Mouse (Mus musculus): Measurements from ENCODE around the gene BC017158. TPM values are rescaled to one million over a fixed set of nuclear protein-coding genes. Genes with fewer than 3 reads are reported as not detected.
"Not testable (repeated sequence)": the region's sequence is repeated elsewhere in the genome, so short reads cannot be mapped to it uniquely, and the experiment has no call there.

BC017158 gene
- polyA plus RNA-seq (2016; fragmentation: Nextera tagmentation; extraction: Ambion mirVana) = 20.0 and 22.5 TPM in 2 replicates

DNA sequence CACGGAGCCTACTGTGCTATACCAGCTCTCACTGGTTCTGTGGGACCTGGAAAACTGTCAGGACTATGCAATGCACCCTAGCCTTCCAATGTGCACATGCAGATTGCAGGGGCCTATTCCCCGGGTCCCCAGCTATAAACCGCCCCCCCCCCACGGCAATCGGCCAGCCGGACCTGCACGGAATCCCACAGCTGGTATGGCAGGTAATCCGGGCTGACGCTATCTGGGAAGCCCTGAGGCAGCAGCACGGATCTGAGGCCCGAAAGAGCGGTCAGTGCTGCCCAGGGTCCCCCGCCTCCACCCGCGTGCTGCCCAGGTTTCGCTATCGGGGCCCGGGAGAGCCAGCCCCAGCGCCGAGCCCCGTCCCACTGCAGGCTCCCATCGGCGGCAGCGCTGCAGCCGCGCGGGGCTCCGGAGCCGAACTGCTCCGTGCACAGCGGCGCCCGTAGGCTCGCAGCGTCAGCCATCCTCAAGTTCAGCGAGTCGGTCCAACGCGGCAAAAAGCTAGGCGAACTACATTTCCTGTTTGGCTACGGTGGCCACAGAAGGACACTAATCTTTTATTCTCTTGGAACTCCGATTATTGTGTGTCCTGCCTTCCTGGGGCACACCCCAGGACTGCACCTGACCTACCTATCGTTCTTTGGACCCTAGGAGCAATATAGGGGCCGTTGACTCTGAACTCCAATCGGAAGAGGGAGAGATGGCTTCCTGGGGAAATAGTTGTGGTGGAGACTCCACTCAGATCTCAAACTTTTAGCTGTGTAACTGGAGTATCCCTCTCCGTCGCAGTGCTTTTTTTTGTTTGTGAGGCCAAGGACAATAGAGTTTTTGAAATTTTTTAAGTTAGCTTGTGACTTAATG is at the start of gene BC017158:
TSS of gene BC017158 (minus strand) at position 554 of the 864 bp plus-strand sequence.
- peak within 1 kb of the TSS; percentile 96 for H3K4me2 ChIP-seq
- ATAC-seq (ENCODE audit: insufficient number of reproducible peaks, low FRiP score) = peak; percentile 79
- H3K4me1 ChIP-seq (replicated peaks) = peaks cover 21% of the 10 kb centered on the region
- H3K4me3 ChIP-seq = peak within 1 kb of the TSS; percentile 84
- H3K9me3 ChIP-seq (replicated peaks) = no peaks in the 10 kb centered on the region
- H3K27me3 ChIP-seq (replicated peaks) = no peaks in the 10 kb centered on the region; the same call in 1 of the 2 replicates
- H3K27ac ChIP-seq (ENCODE audit: poor library complexity, severe bottlenecking) = peak within 1 kb of the TSS; percentile 55
- 2% methylated on average over 47 of the region's 47 CpGs for WGBS
- peak within 1 kb of the TSS; percentile 93 for H3K9ac ChIP-seq
- peaks cover 12% of the 10 kb centered on the region; the same call in 1 of the 2 replicates for H3K36me3 ChIP-seq

GRCm38 (mm10) chr7:128346991-128347390 is 49.0 kb upstream of the BC017158 start:
- no peak for ATAC-seq (ENCODE audit: insufficient number of reproducible peaks, low FRiP score)
- H3K27me3 ChIP-seq (replicated peaks) = no peaks in the 10 kb centered on the region
- no peak overlapping the region for H3K27ac ChIP-seq (ENCODE audit: poor library complexity, severe bottlenecking)
- no peak overlapping the region for H3K4me3 ChIP-seq
- H3K4me1 ChIP-seq (replicated peaks) = peaks cover 6% of the 10 kb centered on the region; the same call in 1 of the 2 replicates
- no peak overlapping the region for H3K9ac ChIP-seq
- H3K4me2 ChIP-seq = no peak overlapping the region
- WGBS = 62% methylated on average over 8 of the region's 8 CpGs
- no peaks in the 10 kb centered on the region for H3K9me3 ChIP-seq (replicated peaks)
- H3K36me3 ChIP-seq = no peaks in the 10 kb centered on the region

- Histone ChIP-seq H3K4me2 (no peak overlapping the region), H3K9ac (no peak overlapping the region), H3K27me3 (replicated peaks) (no peaks in the 10 kb centered on the region), H3K4me3 (no peak overlapping the region), H3K4me1 (replicated peaks) (peaks cover 6% of the 10 kb centered on the region; the same call in 1 of the 2 replicates), H3K27ac (ENCODE audit: poor library complexity, severe bottlenecking) (no peak overlapping the region), H3K9me3 (replicated peaks) (no peaks in the 10 kb centered on the region), H3K36me3 (no peaks in the 10 kb centered on the region)
- WGBS = 48% methylated on average over 2 of the region's 2 CpGs
- ATAC-seq (ENCODE audit: insufficient number of reproducible peaks, low FRiP score) = no peak
Observed at GRCm38 (mm10) chr7:128346522-128346921, 48.6 kb upstream of the BC017158 start.

DNA sequence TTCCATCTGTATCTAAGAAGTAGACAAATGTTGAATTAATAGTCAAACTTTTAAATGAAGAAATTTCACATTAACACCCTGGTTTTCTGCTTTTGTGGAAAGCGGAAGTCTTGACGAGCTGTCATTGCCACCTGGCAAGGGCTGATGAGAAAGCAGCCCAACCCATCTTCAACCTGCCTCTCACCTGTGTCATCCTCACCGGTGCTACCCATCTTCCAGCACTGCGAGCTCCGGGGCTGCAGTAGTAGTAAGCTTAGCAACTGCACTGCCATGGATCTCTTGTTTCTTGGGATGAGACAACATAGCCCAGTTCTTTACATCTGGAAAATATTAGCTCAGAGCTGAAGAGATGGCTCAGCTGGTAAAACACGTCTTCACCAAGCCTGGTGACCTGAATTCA is 47.7 kb upstream of the BC017158 start:
- Histone ChIP-seq H3K27ac (ENCODE audit: poor library complexity, severe bottlenecking) (no peak overlapping the region), H3K4me3 (no peak overlapping the region), H3K4me2 (no peak overlapping the region), H3K9ac (no peak overlapping the region), H3K4me1 (replicated peaks) (peaks cover 6% of the 10 kb centered on the region; the same call in 1 of the 2 replicates), H3K9me3 (replicated peaks) (no peaks in the 10 kb centered on the region), H3K36me3 (no peaks in the 10 kb centered on the region), H3K27me3 (replicated peaks) (no peaks in the 10 kb centered on the region)
- WGBS = 80% methylated on average over 6 of the region's 6 CpGs
- ATAC-seq (ENCODE audit: insufficient number of reproducible peaks, low FRiP score) = no peak

DNA sequence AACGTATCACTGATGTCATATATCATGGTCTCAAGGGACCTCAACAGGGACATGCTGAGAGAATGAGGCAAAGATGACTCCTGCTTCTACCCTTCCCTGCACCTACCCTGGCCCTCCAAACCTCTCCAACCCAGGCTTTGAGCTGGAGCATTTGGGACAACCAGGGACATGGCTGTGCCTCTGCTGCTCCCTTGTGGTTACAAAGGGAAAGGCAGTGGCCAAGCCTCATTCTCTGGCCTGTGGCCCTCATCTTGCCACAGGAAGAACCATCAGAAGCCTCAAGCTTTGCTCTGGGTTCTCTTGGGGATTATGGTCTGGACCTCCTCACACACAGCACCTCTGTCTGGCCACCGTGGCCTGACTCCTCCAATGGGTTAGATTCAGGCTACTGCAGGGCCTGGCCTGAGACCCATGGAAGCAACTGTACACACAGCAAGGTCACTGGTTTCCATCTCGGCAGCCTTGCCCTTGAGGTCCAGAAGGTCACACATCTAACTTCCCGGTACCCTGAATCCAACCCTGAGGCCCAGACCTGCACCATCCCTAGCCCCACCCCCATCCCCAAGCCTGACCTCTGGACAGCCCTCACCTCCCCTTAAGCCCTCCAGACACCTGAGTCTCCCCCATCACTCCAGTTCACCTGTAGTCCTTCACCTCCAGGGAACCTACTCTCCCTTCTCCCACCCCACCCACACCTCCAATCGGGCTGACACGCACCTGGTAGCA is 47.1 kb upstream of the BC017158 start:
- H3K27me3 ChIP-seq (replicated peaks) = no peaks in the 10 kb centered on the region
- H3K4me1 ChIP-seq (replicated peaks) = peaks cover 6% of the 10 kb centered on the region; the same call in 1 of the 2 replicates
- H3K9ac ChIP-seq = no peak overlapping the region
- H3K9me3 ChIP-seq (replicated peaks) = no peaks in the 10 kb centered on the region
- 53% methylated on average over 6 of the region's 6 CpGs for WGBS
- no peaks in the 10 kb centered on the region for H3K36me3 ChIP-seq
- no peak overlapping the region for H3K4me3 ChIP-seq
- no peak overlapping the region for H3K27ac ChIP-seq (ENCODE audit: poor library complexity, severe bottlenecking)
- H3K4me2 ChIP-seq = no peak overlapping the region
- ATAC-seq (ENCODE audit: insufficient number of reproducible peaks, low FRiP score) = peak; percentile 66

GRCm38 (mm10) chr7:128344488-128344887 is 46.5 kb upstream of the BC017158 start:
- H3K4me2 ChIP-seq = no peak overlapping the region
- no peak overlapping the region for H3K4me3 ChIP-seq
- no peaks in the 10 kb centered on the region for H3K36me3 ChIP-seq
- H3K27me3 ChIP-seq (replicated peaks) = no peaks in the 10 kb centered on the region
- no peak for ATAC-seq (ENCODE audit: insufficient number of reproducible peaks, low FRiP score)
- H3K4me1 ChIP-seq (replicated peaks) = peaks cover 6% of the 10 kb centered on the region; the same call in 1 of the 2 replicates
- H3K9ac ChIP-seq = no peak overlapping the region
- no peaks in the 10 kb centered on the region for H3K9me3 ChIP-seq (replicated peaks)
- WGBS = 76% methylated on average over 7 of the region's 7 CpGs
- H3K27ac ChIP-seq (ENCODE audit: poor library complexity, severe bottlenecking) = no peak overlapping the region

DNA sequence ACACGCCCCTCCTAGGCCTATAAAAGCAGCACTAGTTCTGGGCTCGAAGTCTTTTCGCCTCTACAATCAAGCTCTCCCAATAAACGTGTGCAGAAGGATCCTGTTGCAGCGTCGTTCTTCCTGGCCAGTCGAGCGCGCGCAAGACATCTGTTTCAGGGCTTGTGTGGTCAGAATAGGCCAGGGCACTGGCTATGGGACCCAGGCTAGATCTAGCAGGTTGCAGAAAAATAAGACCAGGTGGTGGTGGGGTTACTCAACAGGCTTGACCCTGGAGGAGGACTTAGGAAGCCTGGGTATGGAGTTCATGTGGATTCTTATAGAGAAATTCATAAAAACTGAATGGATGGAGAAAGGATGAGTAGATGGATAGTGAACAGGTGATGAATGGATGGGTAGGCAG is 44.7 kb upstream of the BC017158 start:
- ATAC-seq (ENCODE audit: insufficient number of reproducible peaks, low FRiP score); H3K4me1 ChIP-seq (replicated peaks); H3K9me3 ChIP-seq (replicated peaks); H3K4me3 ChIP-seq; H3K9ac ChIP-seq; H3K27me3 ChIP-seq (replicated peaks); H3K27ac ChIP-seq (ENCODE audit: poor library complexity, severe bottlenecking); H3K4me2 ChIP-seq; H3K36me3 ChIP-seq: not testable (repeated sequence)
- WGBS = 91% methylated on average over 9 of the region's 10 CpGs

DNA sequence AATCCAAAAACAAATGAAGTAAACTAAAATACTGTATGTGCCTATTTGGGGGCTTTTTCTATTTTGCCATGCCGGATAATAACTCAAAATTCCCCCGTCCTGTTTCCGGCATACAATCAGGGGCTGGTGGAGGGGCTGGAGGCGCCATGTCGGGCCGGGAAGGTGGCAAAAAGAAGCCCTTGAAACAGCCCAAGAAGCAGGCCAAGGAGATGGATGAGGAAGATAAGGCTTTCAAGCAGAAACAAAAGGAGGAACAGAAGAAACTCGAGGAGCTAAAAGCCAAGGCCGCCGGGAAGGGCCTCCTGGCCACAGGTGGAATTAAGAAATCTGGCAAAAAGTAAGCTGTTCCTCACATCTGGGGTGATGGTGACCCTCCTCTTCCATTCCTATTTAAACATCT is 42.4 kb upstream of the BC017158 start:
- H3K36me3 ChIP-seq; H3K4me3 ChIP-seq; H3K9ac ChIP-seq; H3K4me2 ChIP-seq; H3K4me1 ChIP-seq (replicated peaks); H3K27me3 ChIP-seq (replicated peaks); ATAC-seq (ENCODE audit: insufficient number of reproducible peaks, low FRiP score); H3K9me3 ChIP-seq (replicated peaks); H3K27ac ChIP-seq (ENCODE audit: poor library complexity, severe bottlenecking): not testable (repeated sequence)
- WGBS = 66% methylated on average over 9 of the region's 9 CpGs

DNA sequence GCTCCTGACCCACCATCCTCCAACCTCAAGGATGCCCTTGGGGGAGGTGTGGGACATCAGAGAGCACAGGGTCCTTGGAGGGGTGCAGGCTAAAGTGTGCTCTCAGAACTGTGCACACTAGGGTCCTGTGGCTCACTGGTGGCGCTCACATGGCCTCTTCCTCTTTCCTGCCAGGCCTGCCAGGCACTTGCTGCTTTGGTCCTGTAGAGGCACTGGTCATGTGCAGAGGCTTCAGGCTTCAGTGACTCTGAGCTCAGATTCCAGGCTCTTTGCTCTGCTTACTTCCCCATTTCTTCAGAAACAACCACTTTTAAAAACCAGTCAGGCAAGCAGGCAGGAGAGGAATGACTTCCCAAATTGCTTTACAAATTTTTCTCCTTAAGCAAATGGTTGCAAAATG is 34.9 kb upstream of the BC017158 start:
- WGBS = 70% methylated on average over 1 of the region's 1 CpGs

GRCm38 (mm10) chr7:128330981-128331380 is 33.0 kb upstream of the BC017158 start:
- H3K9ac ChIP-seq = no peak overlapping the region
- H3K4me2 ChIP-seq = no peak overlapping the region
- no peaks in the 10 kb centered on the region for H3K4me1 ChIP-seq (replicated peaks)
- H3K27me3 ChIP-seq (replicated peaks) = no peaks in the 10 kb centered on the region
- ATAC-seq (ENCODE audit: insufficient number of reproducible peaks, low FRiP score) = no peak
- no peaks in the 10 kb centered on the region for H3K36me3 ChIP-seq
- 63% methylated on average over 9 of the region's 9 CpGs for WGBS
- no peaks in the 10 kb centered on the region for H3K9me3 ChIP-seq (replicated peaks)
- no peak overlapping the region for H3K27ac ChIP-seq (ENCODE audit: poor library complexity, severe bottlenecking)
- H3K4me3 ChIP-seq = no peak overlapping the region

More for the DNA sequence above, 34.9 kb upstream of the BC017158 start:
- Histone ChIP-seq H3K9ac (no peak overlapping the region), H3K4me1 (replicated peaks) (no peaks in the 10 kb centered on the region), H3K27ac (ENCODE audit: poor library complexity, severe bottlenecking) (no peak overlapping the region), H3K9me3 (replicated peaks) (no peaks in the 10 kb centered on the region), H3K36me3 (no peaks in the 10 kb centered on the region), H3K4me2 (no peak overlapping the region), H3K27me3 (replicated peaks) (no peaks in the 10 kb centered on the region), H3K4me3 (no peak overlapping the region)
- no peak for ATAC-seq (ENCODE audit: insufficient number of reproducible peaks, low FRiP score)

DNA sequence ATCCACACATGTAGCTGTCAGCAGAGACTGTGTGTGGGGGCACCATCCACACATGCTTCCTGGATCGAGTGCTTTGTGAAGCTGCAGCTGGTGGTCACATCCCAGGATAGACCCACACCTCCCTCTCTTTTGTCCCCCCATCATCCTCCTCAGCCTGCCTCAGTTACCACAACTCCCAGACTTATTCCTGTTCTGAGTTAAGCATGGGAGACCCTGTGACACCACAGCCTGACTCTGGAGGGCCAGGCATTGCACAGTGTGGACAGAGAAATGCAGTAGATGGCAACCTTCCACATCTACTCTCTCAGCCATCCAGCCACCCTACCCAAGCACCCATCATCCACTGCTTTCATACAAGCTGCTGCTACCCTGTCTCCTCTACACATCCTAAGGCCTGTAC is 27.0 kb upstream of the BC017158 start:
- no peak overlapping the region for H3K9ac ChIP-seq
- WGBS = 65% methylated on average over 1 of the region's 1 CpGs

More for the DNA sequence above, 27.0 kb upstream of the BC017158 start:
- Histone ChIP-seq H3K9me3 (replicated peaks) (no peaks in the 10 kb centered on the region), H3K4me3 (no peak overlapping the region), H3K36me3 (no peaks in the 10 kb centered on the region), H3K4me1 (replicated peaks) (peaks cover 8% of the 10 kb centered on the region; the same call in 1 of the 2 replicates), H3K27me3 (replicated peaks) (0 out of 2 replicates have a peak, but pooled peaks cover 2% of the 10 kb centered on the region), H3K27ac (ENCODE audit: poor library complexity, severe bottlenecking) (no peak overlapping the region), H3K4me2 (no peak overlapping the region)
- no peak for ATAC-seq (ENCODE audit: insufficient number of reproducible peaks, low FRiP score)

All from heart, embryonic 12.5 days (tissue).